In the genomic region with DNA sequence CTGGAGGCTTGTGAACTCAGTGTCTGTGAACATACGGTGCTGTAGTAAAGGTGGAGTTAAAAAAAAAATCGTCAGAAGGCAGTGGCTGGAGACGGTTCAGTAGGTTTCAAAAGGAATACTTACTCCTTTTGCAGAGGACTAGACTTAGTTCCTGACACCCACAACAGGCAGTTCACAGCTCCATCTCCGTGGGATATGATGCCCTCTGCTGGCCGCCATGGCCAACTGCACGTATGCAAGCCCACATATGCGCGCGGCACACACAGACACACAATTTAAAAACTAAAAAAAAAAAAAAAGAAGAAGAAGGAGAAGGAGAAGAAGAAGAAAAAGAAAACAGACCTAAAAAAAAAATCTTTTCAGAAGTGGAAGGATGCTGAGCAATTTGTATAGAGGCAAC, we compare ENCODE assay signal across 8 mouse cellular contexts. TPM values are rescaled to one million over a fixed set of nuclear protein-coding genes. Genes with fewer than 3 reads are reported as not detected.
DNase-seq lines count a peak whose midpoint lies in the region; ATAC-seq and TF ChIP-seq lines count a peak whose summit lies in the region.

No protein-coding gene starts in this region.

- H3K9ac ChIP-seq in forebrain, postnatal 0 days: no peak overlapping the region
- no peak overlapping the region for H3K9ac ChIP-seq in forebrain, embryonic 12.5 days
- H3K9ac ChIP-seq in forebrain, embryonic 11.5 days (ENCODE audit: low read length): no peak overlapping the region

- WGBS in forebrain, postnatal 0 days: 45% methylated on average over 9 of the region's 9 CpGs
- WGBS in forebrain, embryonic 12.5 days: 44% methylated on average over 9 of the region's 9 CpGs
- WGBS in thymus, adult 2 months: 56% methylated on average over 9 of the region's 9 CpGs
- 45% methylated on average over 9 of the region's 9 CpGs for WGBS in forebrain, embryonic 11.5 days

- no peaks in the 10 kb centered on the region for H3K36me3 ChIP-seq in forebrain, postnatal 0 days (ENCODE audit: insufficient read depth)
- H3K36me3 ChIP-seq in forebrain, embryonic 12.5 days (replicated peaks): no peaks in the 10 kb centered on the region
- H3K36me3 ChIP-seq in megakaryocyte, embryonic 14.5 days (replicated peaks; ENCODE audit: low read length): no peaks in the 10 kb centered on the region
- H3K36me3 ChIP-seq in thymus, adult 2 months (ENCODE audit: control insufficient read depth, insufficient read depth, low read length): no peaks in the 10 kb centered on the region
- no peaks in the 10 kb centered on the region for H3K36me3 ChIP-seq in forebrain, embryonic 11.5 days (ENCODE audit: control insufficient read depth, insufficient read depth, low read length)

- no peaks in the 10 kb centered on the region for H3K4me1 ChIP-seq in forebrain, postnatal 0 days (ENCODE audit: insufficient read depth)
- H3K4me1 ChIP-seq in forebrain, embryonic 12.5 days: no peaks in the 10 kb centered on the region
- peaks cover 52% of the 10 kb centered on the region for H3K4me1 ChIP-seq in megakaryocyte, embryonic 14.5 days
- H3K4me1 ChIP-seq in thymus, adult 2 months (replicated peaks; ENCODE audit: control insufficient read depth, insufficient read depth, low read length): peaks cover 12% of the 10 kb centered on the region
- H3K4me1 ChIP-seq in forebrain, embryonic 11.5 days (replicated peaks; ENCODE audit: control insufficient read depth, insufficient read depth, low read length): no peaks in the 10 kb centered on the region

- no peak for DNase-seq in forebrain, postnatal 0 days
- DNase-seq in CD4-positive helper T cell, adult 2 months (ENCODE audit: low read depth, low spot score): peak; percentile 38
- peak; percentile 49 to 58 for DNase-seq in cerebellum, adult 18-20 months
- DNase-seq in kidney, postnatal 10 days: peak; percentile 70
- DNase-seq in thymus, adult 2 months: peak; percentile 37
- DNase-seq in forebrain, embryonic 11.5 days (ENCODE audit: low spot score): no peak

- no peaks in the 10 kb centered on the region for H3K9me3 ChIP-seq in forebrain, postnatal 0 days (ENCODE audit: low read length)
- H3K9me3 ChIP-seq in forebrain, embryonic 12.5 days: no peaks in the 10 kb centered on the region
- 0 out of 2 replicates have a peak, but pooled peaks cover 5% of the 10 kb centered on the region for H3K9me3 ChIP-seq in megakaryocyte, embryonic 14.5 days
- H3K9me3 ChIP-seq in forebrain, embryonic 11.5 days (ENCODE audit: control insufficient read depth, low read length): no peaks in the 10 kb centered on the region

- no peak overlapping the region for H3K4me2 ChIP-seq in forebrain, postnatal 0 days (ENCODE audit: low read depth)
- no peak overlapping the region for H3K4me2 ChIP-seq in forebrain, embryonic 12.5 days
- no peak overlapping the region for H3K4me2 ChIP-seq in forebrain, embryonic 11.5 days (ENCODE audit: low read depth, low read length, severe bottlenecking)

- peak; percentile 53 for TF ChIP-seq CTCF in forebrain, postnatal 0 days (IDR thresholded peaks at IDR 0.05; ENCODE audit: low read depth)
- TF ChIP-seq CTCF in thymus, adult 2 months (IDR thresholded peaks at IDR 0.05; ENCODE audit: borderline replicate concordance, control insufficient read depth, extremely low read depth, insufficient read depth, low read length, poor library complexity): peak; percentile 69; the same call in 1 of the 2 replicates

- H3K4me3 ChIP-seq in forebrain, postnatal 0 days (ENCODE audit: low read depth, low read length): no peak overlapping the region
- no peak overlapping the region for H3K4me3 ChIP-seq in forebrain, embryonic 12.5 days (replicated peaks)
- peak overlapping the region; percentile 91 for H3K4me3 ChIP-seq in megakaryocyte, embryonic 14.5 days (replicated peaks)
- no peak overlapping the region for H3K4me3 ChIP-seq in thymus, adult 2 months (ENCODE audit: control insufficient read depth, insufficient read depth, low read length)
- H3K4me3 ChIP-seq in forebrain, embryonic 11.5 days (ENCODE audit: low read depth, low read length): no peak overlapping the region

- H3K27ac ChIP-seq in forebrain, postnatal 0 days (ENCODE audit: low read depth, low read length): no peak overlapping the region
- H3K27ac ChIP-seq in forebrain, embryonic 12.5 days: no peak overlapping the region
- no peak overlapping the region for H3K27ac ChIP-seq in thymus, adult 2 months (ENCODE audit: control insufficient read depth, insufficient read depth, low read length)
- H3K27ac ChIP-seq in forebrain, embryonic 11.5 days (ENCODE audit: low read depth, low read length): no peak overlapping the region

- TF ChIP-seq POLR2A in thymus, adult 2 months (IDR thresholded peaks at IDR 0.05; ENCODE audit: control insufficient read depth, extremely low read depth, insufficient read depth, low read length, poor library complexity): no peak

- no peak for ATAC-seq in forebrain, postnatal 0 days
- no peak for ATAC-seq in forebrain, embryonic 12.5 days (ENCODE audit: low FRiP score)
- ATAC-seq in forebrain, embryonic 11.5 days (replicated peaks; ENCODE audit: low FRiP score): no peak

- no peaks in the 10 kb centered on the region for H3K27me3 ChIP-seq in forebrain, postnatal 0 days (ENCODE audit: insufficient read depth, low read length)
- no peaks in the 10 kb centered on the region for H3K27me3 ChIP-seq in forebrain, embryonic 12.5 days
- no peaks in the 10 kb centered on the region for H3K27me3 ChIP-seq in megakaryocyte, embryonic 14.5 days (replicated peaks)
- H3K27me3 ChIP-seq in thymus, adult 2 months (ENCODE audit: control insufficient read depth, insufficient read depth, low read length): no peaks in the 10 kb centered on the region
- H3K27me3 ChIP-seq in forebrain, embryonic 11.5 days (ENCODE audit: control insufficient read depth, insufficient read depth, low read length): no peaks in the 10 kb centered on the region

RNA-seq across cellular contexts. Expression of gene Ropn1l, which starts 34.5 kb away (rescaled TPM):
- total RNA-seq in forebrain, postnatal 0 days (2014; rRNA removed): 1.2 and 2.1 TPM in 2 replicates
- 2.1 and 3.1 TPM in 2 replicates for polyA plus RNA-seq in forebrain, postnatal 0 days (2015; fragmentation: Nextera tagmentation; extraction: Ambion mirVana)
- 2.1 and 2.3 TPM in 2 replicates for polyA plus RNA-seq in forebrain, embryonic 12.5 days (2016; fragmentation: Nextera tagmentation; extraction: Ambion mirVana)
- polyA plus RNA-seq in megakaryocyte, embryonic 14.5 days (2012; ENCODE audit: insufficient read depth, low replicate concordance): 6.7 TPM in 1 of 2 replicates, not detected in the other
- 0.92 and 1.1 TPM in 2 replicates for polyA plus RNA-seq in thymus, adult 2 months (2012; rRNA removed)
- polyA plus RNA-seq in forebrain, embryonic 11.5 days (2014; fragmentation: Nextera tagmentation; extraction: Ambion mirVana): 3.5 and 3.9 TPM in 2 replicates

RNA-seq across cellular contexts. Expression of gene Ankrd33b, which starts 51.5 kb away (rescaled TPM):
- 1.3 TPM in 2 replicates for total RNA-seq in forebrain, postnatal 0 days (2014; rRNA removed)
- polyA plus RNA-seq in forebrain, postnatal 0 days (2015; fragmentation: Nextera tagmentation; extraction: Ambion mirVana): 1.1 and 1.2 TPM in 2 replicates
- polyA plus RNA-seq in forebrain, embryonic 12.5 days (2016; fragmentation: Nextera tagmentation; extraction: Ambion mirVana): 0.60 and 0.70 TPM in 2 replicates
- 6.1 and 23.0 TPM in 2 replicates for polyA plus RNA-seq in megakaryocyte, embryonic 14.5 days (2012; ENCODE audit: insufficient read depth, low replicate concordance)
- polyA plus RNA-seq in thymus, adult 2 months (2012; rRNA removed): 6.9 and 7.6 TPM in 2 replicates
- 0.32 and 0.56 TPM in 2 replicates for polyA plus RNA-seq in forebrain, embryonic 11.5 days (2014; fragmentation: Nextera tagmentation; extraction: Ambion mirVana)

Comparison
In these comparisons a context has a peak if more than half of its experiments do, and no peak if none do; other contexts are left out.
1. DNase-seq: peak in CD4-positive helper T cell, adult 2 months (single experiment), cerebellum, adult 18-20 months (2 of 2), kidney, postnatal 10 days (single experiment) and thymus, adult 2 months (single experiment); none in forebrain, postnatal 0 days (single experiment) and forebrain, embryonic 11.5 days (single experiment).